Mouse (Mus musculus): ENCODE results near the gene Hs6st3. TPM values are rescaled to one million over a fixed set of nuclear protein-coding genes. Genes with fewer than 3 reads are reported as not detected.
"Not testable (repeated sequence)": the region's sequence is repeated elsewhere in the genome, so short reads cannot be mapped to it uniquely, and the experiment has no call there.

Gene Hs6st3
- total RNA-seq, 2 experiments from 2014 or later, result 0.12 to 0.21 TPM

GRCm38 (mm10) chr14:119248001-119248607 lies 110.0 kb downstream of the Hs6st3 start:
- DNase-seq (ENCODE audit: low spot score), result no peak

GRCm38 (mm10) chr14:119250353-119250752 lies 112.2 kb downstream of the Hs6st3 start:
- no peak for DNase-seq (ENCODE audit: low spot score)

- DNase-seq (ENCODE audit: low spot score), result no peak
These were observed 117.3 kb downstream of the Hs6st3 start for GRCm38 (mm10) chr14:119255396-119255795.

GRCm38 (mm10) chr14:119257072-119257471 lies 118.9 kb downstream of the Hs6st3 start:
- DNase-seq (ENCODE audit: low spot score), result no peak

- no peak for DNase-seq (ENCODE audit: low spot score)
These were observed 122.2 kb downstream of the Hs6st3 start for GRCm38 (mm10) chr14:119260176-119260962.

GRCm38 (mm10) chr14:119266334-119266733 lies 128.2 kb downstream of the Hs6st3 start:
- DNase-seq (ENCODE audit: low spot score), result no peak

- DNase-seq (ENCODE audit: low spot score), result no peak
These were observed 134.9 kb downstream of the Hs6st3 start for GRCm38 (mm10) chr14:119273088-119273487.

- DNase-seq (ENCODE audit: low spot score), result not testable (repeated sequence)
These were observed 140.0 kb downstream of the Hs6st3 start for GRCm38 (mm10) chr14:119278156-119278555.

- no peak for DNase-seq (ENCODE audit: low spot score)
These were observed 145.8 kb downstream of the Hs6st3 start for GRCm38 (mm10) chr14:119283951-119284350.

GRCm38 (mm10) chr14:119289668-119290067 lies 151.5 kb downstream of the Hs6st3 start:
- DNase-seq (ENCODE audit: low spot score), result no peak

- no peak for DNase-seq (ENCODE audit: low spot score)
These were observed 155.9 kb downstream of the Hs6st3 start for GRCm38 (mm10) chr14:119294071-119294470.

- no peak for DNase-seq (ENCODE audit: low spot score)
These were observed 168.3 kb downstream of the Hs6st3 start for GRCm38 (mm10) chr14:119306461-119306860.

- DNase-seq (ENCODE audit: low spot score), result no peak
These were observed 180.2 kb downstream of the Hs6st3 start for GRCm38 (mm10) chr14:119318379-119318778.

GRCm38 (mm10) chr14:119347236-119347635 lies 209.1 kb downstream of the Hs6st3 start:
- DNase-seq (ENCODE audit: low spot score), result no peak

GRCm38 (mm10) chr14:119361414-119361813 lies 223.3 kb downstream of the Hs6st3 start:
- no peak for DNase-seq (ENCODE audit: low spot score)

- DNase-seq (ENCODE audit: low spot score), result no peak
These were observed 229.8 kb downstream of the Hs6st3 start for GRCm38 (mm10) chr14:119367866-119368425.

- DNase-seq (ENCODE audit: low spot score), result no peak
These were observed 231.1 kb downstream of the Hs6st3 start for GRCm38 (mm10) chr14:119369274-119369673.

GRCm38 (mm10) chr14:119370013-119370412 lies 231.9 kb downstream of the Hs6st3 start:
- no peak for DNase-seq (ENCODE audit: low spot score)

- DNase-seq (ENCODE audit: low spot score), result no peak
These were observed 241.2 kb downstream of the Hs6st3 start for GRCm38 (mm10) chr14:119379303-119379702.

- DNase-seq (ENCODE audit: low spot score), result no peak
These were observed 263.5 kb downstream of the Hs6st3 start for GRCm38 (mm10) chr14:119401618-119402017.

GRCm38 (mm10) chr14:119409334-119410050 lies 271.4 kb downstream of the Hs6st3 start:
- no peak for DNase-seq (ENCODE audit: low spot score)

GRCm38 (mm10) chr14:119422894-119423293 lies 284.8 kb downstream of the Hs6st3 start:
- DNase-seq (ENCODE audit: low spot score), result no peak

Data from gastrocnemius, adult 18-20 months (tissue).